Mouse (Mus musculus): Measurements from ENCODE around the gene Amdhd2. TPM values are rescaled to one million over a fixed set of nuclear protein-coding genes. Genes with fewer than 3 reads are reported as not detected.
A peak's percentile ranks its signal among the peaks of the same experiment; 100 is the strongest.

Gene Amdhd2
- total and polyA plus RNA-seq, 3 experiments, result 0.64 TPM; not detected in 2

DNA sequence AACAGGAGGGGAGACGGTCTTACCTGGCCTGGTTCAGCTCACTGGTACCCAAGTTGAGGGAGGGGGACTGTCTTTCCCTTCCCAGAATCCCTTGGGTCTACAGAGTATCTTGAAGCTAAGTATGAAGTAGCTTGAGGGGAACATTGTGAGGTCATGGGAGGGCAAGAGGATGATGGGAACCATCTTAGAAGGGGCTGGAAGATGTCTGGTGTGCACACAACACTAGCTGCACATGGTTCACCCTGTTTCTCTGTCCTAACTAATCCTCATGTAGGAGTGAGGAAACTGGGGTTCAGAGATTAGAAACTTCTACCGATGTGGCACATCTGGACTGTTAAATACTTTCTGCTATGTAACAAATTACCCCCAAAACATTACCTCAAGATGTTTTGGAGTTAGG lies 12.7 kb downstream of the Amdhd2 start, which contains the start of gene Pdpk1:
Gene Pdpk1 (minus strand): TSS at position 101 of the 400 bp plus-strand sequence.
- peak within 1 kb of the TSS; percentile 2; the same call in 1 of the 2 replicates for H3K9ac ChIP-seq (ENCODE audit: insufficient read depth, low read depth)
- in situ Hi-C loops (cut with MboI; ENCODE audit: low pct_ligation_motif_present, low pct_unique_long_range_greater_than_20kb, low sequenced_read_pairs), result no loop called here
- no peak for DNase-seq (ENCODE audit: extremely low read depth)
- no peaks in the 10 kb centered on the region for H3K79me2 ChIP-seq (replicated peaks; ENCODE audit: control insufficient read depth, extremely low read depth, insufficient read depth, poor library complexity, severe bottlenecking)
- H3K9me3 ChIP-seq (replicated peaks; ENCODE audit: low read length), result no peaks in the 10 kb centered on the region
- dilution Hi-C loops (cut with MboI; ENCODE audit: extremely low pct_ligation_motif_present, extremely low pct_unique_long_range_greater_than_20kb, low sequenced_read_pairs), result no loop called here
- peaks cover 2 to 20% of the 10 kb centered on the region in 2 experiments; a peak in 2 of 4 replicates for H3K4me1 ChIP-seq (ENCODE audit: control insufficient read depth in 1 of 2, insufficient read depth in 2 of 2)
- no peaks in the 10 kb centered on the region for H3K36me3 ChIP-seq (replicated peaks in 1 of 2; ENCODE audit: control insufficient read depth in 1 of 2, insufficient read depth in 1 of 2, low read length in 1 of 2)
- H3K27ac ChIP-seq (ENCODE audit: insufficient read depth, low read depth), result no peak within 1 kb of the TSS
- H3K4me3 ChIP-seq (replicated peaks in 1 of 3; ENCODE audit: low read depth in 2 of 3, low read length in 2 of 3, poor library complexity in 1 of 3), result peak within 1 kb of the TSS; percentile 42 to 53 (median 50)
- H3K4me2 ChIP-seq (ENCODE audit: insufficient read depth, low read depth, poor library complexity, severe bottlenecking), result peak within 1 kb of the TSS; percentile 26
- TF ChIP-seq USF2 (conservative IDR thresholded peaks at IDR 0.05; ENCODE audit: low read depth, low read length), result no peak
- no peak for TF ChIP-seq IRF4 (IDR thresholded peaks at IDR 0.05; ENCODE audit: low read depth, low read length)
- TF ChIP-seq CHD2 (IDR thresholded peaks at IDR 0.05; ENCODE audit: low read length), result no peak
- no peak for TF ChIP-seq PAX5 (IDR thresholded peaks at IDR 0.05; ENCODE audit: low read length)
- no peak for TF ChIP-seq TCF12 (IDR thresholded peaks at IDR 0.05; ENCODE audit: low read depth, low read length)
- no peak for TF ChIP-seq ELF1 (IDR thresholded peaks at IDR 0.05; ENCODE audit: low read depth, low read length)
- TF ChIP-seq RCOR1 (conservative IDR thresholded peaks at IDR 0.05; ENCODE audit: low read depth, low read length), result no peak
- TF ChIP-seq UBTF (IDR thresholded peaks at IDR 0.05; ENCODE audit: low read depth, low read length), result no peak
- TF ChIP-seq KAT2A (IDR thresholded peaks at IDR 0.05; ENCODE audit: insufficient replicate concordance, low read length), result no peak
- no peak for TF ChIP-seq SMC3 (IDR thresholded peaks at IDR 0.05; ENCODE audit: low read depth, low read length)
- TF ChIP-seq ZC3H11A (IDR thresholded peaks at IDR 0.05; ENCODE audit: low read depth, low read length), result no peak
- H3K27me3 ChIP-seq (replicated peaks), result no peaks in the 10 kb centered on the region

DNA sequence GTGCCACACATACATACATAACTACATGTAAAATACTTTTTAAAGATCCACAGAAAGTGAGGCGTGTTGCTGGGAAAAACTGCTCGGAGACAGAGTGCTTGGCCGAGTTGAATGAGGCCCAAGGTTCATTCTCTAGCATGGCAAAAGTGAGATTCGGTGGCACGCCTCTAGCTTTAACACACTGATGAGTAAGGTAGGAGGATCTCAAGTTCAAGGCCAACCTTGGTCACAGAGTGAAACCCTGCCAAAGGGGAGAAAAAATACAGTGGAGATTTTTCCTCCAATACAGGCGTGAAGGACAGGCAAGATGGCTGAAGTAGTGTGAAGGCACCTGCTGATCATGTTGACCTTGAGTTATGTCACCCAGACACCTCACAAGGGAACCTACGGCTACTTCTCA lies 14.1 kb downstream of the Amdhd2 start:
- no peak overlapping the region for H3K27ac ChIP-seq (ENCODE audit: insufficient read depth, low read depth)
- no peaks in the 10 kb centered on the region for H3K27me3 ChIP-seq (replicated peaks)
- H3K4me3 ChIP-seq (replicated peaks in 1 of 3; ENCODE audit: low read depth in 2 of 3, low read length in 2 of 3, poor library complexity in 1 of 3), result no peak overlapping the region
- in situ Hi-C loops (cut with MboI; ENCODE audit: low pct_ligation_motif_present, low pct_unique_long_range_greater_than_20kb, low sequenced_read_pairs) (no loop called here), dilution Hi-C loops (cut with MboI; ENCODE audit: extremely low pct_ligation_motif_present, extremely low pct_unique_long_range_greater_than_20kb, low sequenced_read_pairs) (no loop called here)
- H3K4me1 ChIP-seq (ENCODE audit: control insufficient read depth in 1 of 2, insufficient read depth in 2 of 2), result peaks cover 2 to 17% of the 10 kb centered on the region in 2 experiments; a peak in 2 of 4 replicates
- TF ChIP-seq PAX5 (IDR thresholded peaks at IDR 0.05; ENCODE audit: low read length) (no peak), ETS1 (conservative IDR thresholded peaks at IDR 0.05; ENCODE audit: low read depth, low read length) (no peak), MAFK (IDR thresholded peaks at IDR 0.05; ENCODE audit: insufficient replicate concordance, low read length) (no peak), IRF4 (IDR thresholded peaks at IDR 0.05; ENCODE audit: low read depth, low read length) (no peak)
- no peak for DNase-seq (ENCODE audit: extremely low read depth)
- no peaks in the 10 kb centered on the region for H3K36me3 ChIP-seq (replicated peaks in 1 of 2; ENCODE audit: control insufficient read depth in 1 of 2, insufficient read depth in 1 of 2, low read length in 1 of 2)
- no peaks in the 10 kb centered on the region for H3K79me2 ChIP-seq (replicated peaks; ENCODE audit: control insufficient read depth, extremely low read depth, insufficient read depth, poor library complexity, severe bottlenecking)
- no peak overlapping the region for H3K4me2 ChIP-seq (ENCODE audit: insufficient read depth, low read depth, poor library complexity, severe bottlenecking)
- H3K9me3 ChIP-seq (replicated peaks; ENCODE audit: low read length), result no peaks in the 10 kb centered on the region
- H3K9ac ChIP-seq (ENCODE audit: insufficient read depth, low read depth), result no peak overlapping the region

DNA sequence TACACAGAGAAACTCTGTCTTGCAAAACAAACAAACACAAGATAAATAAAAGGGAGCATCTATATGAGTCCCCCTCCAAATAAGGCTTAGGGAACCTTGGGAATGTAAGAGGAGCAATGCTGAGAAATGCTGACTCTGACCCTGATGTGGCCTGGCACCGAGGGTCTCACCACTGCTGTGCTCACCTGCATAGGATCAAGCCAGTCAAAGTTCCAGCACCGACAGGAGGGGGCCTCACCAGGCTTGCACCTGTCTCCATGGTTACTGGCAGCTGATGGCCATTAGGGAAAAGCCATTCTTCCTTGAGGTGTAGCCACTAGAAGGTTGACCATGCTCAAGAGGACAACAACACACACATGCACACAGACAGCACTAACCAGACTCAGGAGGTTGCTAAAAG lies 20.7 kb downstream of the Amdhd2 start:
- dilution Hi-C loops (cut with MboI; ENCODE audit: extremely low pct_ligation_motif_present, extremely low pct_unique_long_range_greater_than_20kb, low sequenced_read_pairs), result no loop called here
- Histone ChIP-seq H3K27ac (ENCODE audit: insufficient read depth, low read depth) (no peak overlapping the region), H3K4me2 (ENCODE audit: insufficient read depth, low read depth, poor library complexity, severe bottlenecking) (no peak overlapping the region)

More for the DNA sequence above, 20.7 kb downstream of the Amdhd2 start:
- DNase-seq (ENCODE audit: extremely low read depth), result no peak
- in situ Hi-C loops (cut with MboI; ENCODE audit: low pct_ligation_motif_present, low pct_unique_long_range_greater_than_20kb, low sequenced_read_pairs), result no loop called here
- Histone ChIP-seq H3K79me2 (replicated peaks; ENCODE audit: control insufficient read depth, extremely low read depth, insufficient read depth, poor library complexity, severe bottlenecking) (peaks cover 23% of the 10 kb centered on the region), H3K27me3 (replicated peaks) (no peaks in the 10 kb centered on the region), H3K4me1 (ENCODE audit: control insufficient read depth in 1 of 2, insufficient read depth in 2 of 2) (peaks cover 12 to 36% of the 10 kb centered on the region in 2 experiments), H3K9ac (ENCODE audit: insufficient read depth, low read depth) (no peak overlapping the region), H3K4me3 (replicated peaks in 1 of 3; ENCODE audit: low read depth in 2 of 3, low read length in 2 of 3, poor library complexity in 1 of 3) (no peak overlapping the region), H3K9me3 (replicated peaks; ENCODE audit: low read length) (no peaks in the 10 kb centered on the region), H3K36me3 (replicated peaks in 1 of 2; ENCODE audit: control insufficient read depth in 1 of 2, insufficient read depth in 1 of 2, low read length in 1 of 2) (peaks cover 0 to 4% of the 10 kb centered on the region in 2 experiments)
- TF ChIP-seq ZNF384 (IDR thresholded peaks at IDR 0.05; ENCODE audit: low read depth, low read length) (no peak), BHLHE40 (IDR thresholded peaks at IDR 0.05; ENCODE audit: low read depth, low read length) (no peak), ZC3H11A (IDR thresholded peaks at IDR 0.05; ENCODE audit: low read depth, low read length) (no peak), MAFK (IDR thresholded peaks at IDR 0.05; ENCODE audit: insufficient replicate concordance, low read length) (no peak), NRF1 (IDR thresholded peaks at IDR 0.05; ENCODE audit: low read depth, low read length) (no peak), MYC (IDR thresholded peaks at IDR 0.05; ENCODE audit: low read depth, low read length) (no peak), EP300 (IDR thresholded peaks at IDR 0.05; ENCODE audit: low read length) (no peak), POLR2A (IDR thresholded peaks at IDR 0.05; ENCODE audit: low read depth, low read length) (no peak), ZKSCAN1 (IDR thresholded peaks at IDR 0.05; ENCODE audit: borderline replicate concordance, low read depth, low read length) (no peak)
